Mouse (Mus musculus) midbrain, postnatal 0 days (tissue): ENCODE data around the gene Spred1. TPM values are rescaled to one million over a fixed set of nuclear protein-coding genes. Genes with fewer than 3 reads are reported as not detected.

ENCODE experiments used
- ATAC-seq: fragments of 200-750 bp; cut with Nextera tagmentation; 2 replicates; pipeline ENCODE4 v1.8.0; 2017; ENCODE audit warnings: moderate number of reproducible peaks, mild to moderate bottlenecking, moderate TSS enrichment, moderate library complexity; ENCODE audit not compliant: low FRiP score
- DNase-seq: peaks from one replicate; pipeline ENCODE4 v3.0.0-alpha.2; 2015; ENCODE audit warnings: low spot score
- H3K27ac ChIP-seq: fragments of 300-500 bp; sonication (generic); 2 replicates; pipeline ENCODE4 v1.5.1; 2014; ENCODE audit warnings: low read depth, mild to moderate bottlenecking, low read length, mixed read lengths
- H3K27me3 ChIP-seq: fragments of 300-500 bp; sonication (generic); 2 replicates; pipeline ENCODE4 v1.6.1; 2014; ENCODE audit warnings: low read length, control low read depth, mixed read lengths; ENCODE audit not compliant: insufficient read depth
- H3K36me3 ChIP-seq: fragments of 300-500 bp; sonication (generic); 2 replicates; pipeline ENCODE4 v1.6.1; 2014; ENCODE audit warnings: low read length, control low read depth, mixed read lengths; ENCODE audit not compliant: insufficient read depth
- H3K4me1 ChIP-seq: fragments of 300-500 bp; sonication (generic); 2 replicates; pipeline ENCODE4 v1.6.1; 2014; ENCODE audit warnings: mild to moderate bottlenecking, control low read depth, antibody characterized with exemption, low read length, mixed read lengths; ENCODE audit not compliant: insufficient read depth
- H3K4me2 ChIP-seq: fragments of 300-500 bp; sonication (generic); 2 replicates; pipeline ENCODE4 v1.6.1; 2014; ENCODE audit warnings: low read depth, mild to moderate bottlenecking, low read length, mixed read lengths; ENCODE audit not compliant: poor library complexity, severe bottlenecking
- H3K4me3 ChIP-seq: fragments of 300-500 bp; sonication (generic); 2 replicates; pipeline ENCODE4 v1.5.1; 2014; ENCODE audit warnings: low read depth, mild to moderate bottlenecking, low read length, moderate library complexity
- H3K9ac ChIP-seq: fragments of 300-500 bp; sonication (generic); replicated peaks from 2 replicates; pipeline ENCODE4 v1.6.1; 2014; ENCODE audit warnings: mild to moderate bottlenecking, low read length, moderate library complexity, mixed read lengths; ENCODE audit not compliant: poor library complexity, severe bottlenecking
- H3K9me3 ChIP-seq: fragments of 300-500 bp; sonication (generic); 2 replicates; pipeline ENCODE4 v1.6.1; 2016; ENCODE audit warnings: low read length, control low read depth
- CTCF ChIP-seq: IDR thresholded peaks from 2 replicates; pipeline ENCODE4 v1.5.1; 2016; ENCODE audit warnings: antibody characterized with exemption, mild to moderate bottlenecking
- WGBS: fragments of 180-500 bp; shearing (Covaris S2); extraction: QIAGEN DNeasy Blood & Tissue Kit; methylation state at CpG from one replicate; pipeline ENCODE4 v1.1.7; 2014; 5-methylcytosine and 5-hydroxymethylcytosine counted together
- polyA plus RNA-seq: library from polyadenylated mRNA; unstranded; fragments of >200 nt; fragmentation: Nextera tagmentation; extraction: Ambion mirVana; gene quantifications from 2 replicates; pipeline ENCODE4 v1.2.1, GENCODE M21; 2015
- total RNA-seq: library from RNA; depleted of rRNA; stranded (reverse); fragments of >200 nt; gene quantifications from 2 replicates; pipeline ENCODE4 v1.2.3, GENCODE M21; 2014; rRNA removed

The Spred1 gene
- total RNA-seq (46.7 and 59.3 TPM in 2 replicates), polyA plus RNA-seq (10.7 and 12.9 TPM in 2 replicates)

GRCm38 (mm10) chr2:117121212-117121983 is at the start of gene Spred1:
Spred1 (plus strand) TSS chr2:117121374.
- TF ChIP-seq CTCF, result no peak
- H3K9ac ChIP-seq, result peak within 1 kb of the TSS; percentile 99
- peak; percentile 28 for DNase-seq
- no peaks in the 10 kb centered on the region for H3K36me3 ChIP-seq
- H3K4me2 ChIP-seq, result peak within 1 kb of the TSS; percentile 68
- peak within 1 kb of the TSS; percentile 99 for H3K27ac ChIP-seq
- H3K27me3 ChIP-seq, result no peaks in the 10 kb centered on the region
- H3K4me3 ChIP-seq, result peak within 1 kb of the TSS; percentile 96
- under 1% methylated on average over 42 of the region's 99 CpGs for WGBS
- peak; percentile 47 for ATAC-seq
- no peaks in the 10 kb centered on the region for H3K9me3 ChIP-seq
- no peaks in the 10 kb centered on the region; the same call in 1 of the 2 replicates for H3K4me1 ChIP-seq

- TF ChIP-seq CTCF, result no peak
- Histone ChIP-seq H3K9me3 (no peaks in the 10 kb centered on the region), H3K4me3 (no peak overlapping the region), H3K27ac (no peak overlapping the region), H3K36me3 (no peaks in the 10 kb centered on the region), H3K27me3 (no peaks in the 10 kb centered on the region), H3K4me2 (no peak overlapping the region), H3K9ac (no peak overlapping the region), H3K4me1 (no peaks in the 10 kb centered on the region)
- DNase-seq (no peak), ATAC-seq (no peak)
- 86% methylated on average over 3 of the region's 3 CpGs for WGBS
These were observed 49.6 kb upstream of the Spred1 start for GRCm38 (mm10) chr2:117071596-117071995.

- no peak for TF ChIP-seq CTCF
- DNase-seq (no peak), ATAC-seq (no peak)
- H3K27ac ChIP-seq, result no peak overlapping the region
- no peaks in the 10 kb centered on the region for H3K27me3 ChIP-seq
- no peak overlapping the region for H3K4me2 ChIP-seq
- no peaks in the 10 kb centered on the region for H3K4me1 ChIP-seq
- H3K36me3 ChIP-seq, result no peaks in the 10 kb centered on the region
- WGBS, result 82% methylated on average over 2 of the region's 2 CpGs
- H3K9ac ChIP-seq, result no peak overlapping the region
- no peak overlapping the region for H3K4me3 ChIP-seq
- H3K9me3 ChIP-seq, result no peaks in the 10 kb centered on the region
These were observed 42.5 kb upstream of the Spred1 start for GRCm38 (mm10) chr2:117078711-117079110.

- ATAC-seq (no peak), DNase-seq (peak; percentile 44)
- Histone ChIP-seq H3K4me2 (no peak overlapping the region), H3K9me3 (no peaks in the 10 kb centered on the region), H3K9ac (no peak overlapping the region), H3K36me3 (no peaks in the 10 kb centered on the region), H3K4me3 (no peak overlapping the region), H3K4me1 (no peaks in the 10 kb centered on the region), H3K27ac (no peak overlapping the region), H3K27me3 (no peaks in the 10 kb centered on the region)
- TF ChIP-seq CTCF, result no peak
- WGBS, result 81% methylated on average over 5 of the region's 5 CpGs
These were observed 41.6 kb upstream of the Spred1 start for GRCm38 (mm10) chr2:117079621-117080020.

GRCm38 (mm10) chr2:117086002-117086765 is 35.0 kb upstream of the Spred1 start:
- Histone ChIP-seq H3K27me3 (no peaks in the 10 kb centered on the region), H3K4me1 (no peaks in the 10 kb centered on the region), H3K4me2 (no peak overlapping the region), H3K36me3 (no peaks in the 10 kb centered on the region), H3K9me3 (no peaks in the 10 kb centered on the region), H3K27ac (no peak overlapping the region), H3K4me3 (no peak overlapping the region), H3K9ac (no peak overlapping the region)
- WGBS, result 71% methylated on average over 12 of the region's 12 CpGs
- ATAC-seq, result no peak
- DNase-seq, result peak; percentile 27
- TF ChIP-seq CTCF, result no peak
